8 mouse cellular contexts compared by ENCODE assay signal in the genomic region with DNA sequence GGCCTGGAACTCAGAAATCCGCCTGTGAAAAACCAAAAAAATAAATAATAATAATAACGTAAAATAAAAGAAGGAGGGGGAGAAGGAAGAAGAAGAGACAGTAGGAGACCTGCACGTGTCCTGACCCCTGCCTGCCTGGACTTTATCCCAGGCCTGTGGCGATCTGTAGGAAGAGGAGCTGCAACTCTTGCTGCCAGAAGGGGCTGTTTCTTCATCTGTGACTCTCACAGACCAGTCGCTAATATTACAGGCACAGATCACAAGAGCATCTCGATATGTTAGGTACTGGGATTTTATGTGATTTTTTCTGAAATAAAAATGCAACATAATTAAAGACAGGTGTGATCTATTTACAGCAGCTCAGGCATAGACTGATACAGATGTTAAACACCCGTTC. TPM values are rescaled to one million over a fixed set of nuclear protein-coding genes. Genes with fewer than 3 reads are reported as not detected.
DNase-seq lines count a peak whose midpoint lies in the region; ATAC-seq lines count a peak whose summit lies in the region.

No protein-coding gene starts in this region.

- H3K9ac ChIP-seq in embryonic facial prominence, embryonic 12.5 days, result peak overlapping the region; percentile 87

- WGBS in embryonic facial prominence, embryonic 12.5 days, result 6% methylated on average over 7 of the region's 7 CpGs

- H3K9me3 ChIP-seq in embryonic facial prominence, embryonic 12.5 days, result no peaks in the 10 kb centered on the region

- no peaks in the 10 kb centered on the region for H3K27me3 ChIP-seq in embryonic facial prominence, embryonic 12.5 days

- 0 out of 2 replicates have a peak overlapping the region, but pooled peaks have one; percentile 89 for H3K27ac ChIP-seq in embryonic facial prominence, embryonic 12.5 days

- peak overlapping the region; percentile 80 for H3K4me3 ChIP-seq in embryonic facial prominence, embryonic 12.5 days

- H3K4me2 ChIP-seq in embryonic facial prominence, embryonic 12.5 days (replicated peaks), result peak overlapping the region; percentile 90

- DNase-seq in cerebellum, adult 11 months, result peak; percentile 16
- no peak for DNase-seq in cerebellum, adult 9-11 months
- DNase-seq in 3T3-L1 (ENCODE audit: low read depth, low spot score), result peak; percentile 36
- DNase-seq in kidney, postnatal 25 days, result peak; percentile 13 to 44
- peak; percentile 28 for DNase-seq in retina, embryonic 14.5 days (ENCODE audit: low spot score)
- DNase-seq in right cerebral cortex, adult 2 months (ENCODE audit: low spot score in 2 of 2), result no peak

- H3K36me3 ChIP-seq in embryonic facial prominence, embryonic 12.5 days, result no peaks in the 10 kb centered on the region

- no peak for ATAC-seq in embryonic facial prominence, embryonic 12.5 days (ENCODE audit: insufficient number of reproducible peaks, insufficient read depth, low FRiP score, low TSS enrichment)
- no peak for ATAC-seq in inflammation-experienced regulatory T-cells, adult 6 months

- peaks cover 3% of the 10 kb centered on the region; the same call in 1 of the 2 replicates for H3K4me1 ChIP-seq in embryonic facial prominence, embryonic 12.5 days

RNA-seq across cellular contexts. Expression of gene Rap1gds1, which starts 1.1 kb away (rescaled TPM):
- 65.4 and 66.3 TPM in 2 replicates for polyA plus RNA-seq in embryonic facial prominence, embryonic 12.5 days (2016; fragmentation: Nextera tagmentation; extraction: Ambion mirVana)
- 10 to 100 TPM; 64.8 to 78.6 (median 67.9) TPM for polyA plus RNA-seq in inflammation-experienced regulatory T-cells, adult 6 months (2017; shearing (Covaris generic))

Comparison
In these comparisons a context has a peak if more than half of its experiments do, and no peak if none do; other contexts are left out.
1. DNase-seq: peak in cerebellum, adult 11 months (single experiment), 3T3-L1 (single experiment), kidney, postnatal 25 days (2 of 2) and retina, embryonic 14.5 days (single experiment); none in cerebellum, adult 9-11 months (single experiment) and right cerebral cortex, adult 2 months (0 of 2).